Mouse (Mus musculus) large intestine, adult 2 months (tissue): ENCODE measurements at regions not wholly inside any gene's neighbourhood (a gene's known extent, or its start where the extent isn't known, plus 50 kb on each side); places are given as distances from the start of the nearest gene placed in this dataset.

Source experiments
- DNase-seq: peaks from one replicate; pipeline ENCODE4 v3.0.0-alpha.2; 2012; ENCODE audit warnings: low read depth, low spot score
- WGBS: fragments of 180-500 bp; shearing (Covaris S2); methylation state at CpG from one replicate; pipeline ENCODE4 v1.1.7; 2018; 5-methylcytosine and 5-hydroxymethylcytosine counted together

DNA sequence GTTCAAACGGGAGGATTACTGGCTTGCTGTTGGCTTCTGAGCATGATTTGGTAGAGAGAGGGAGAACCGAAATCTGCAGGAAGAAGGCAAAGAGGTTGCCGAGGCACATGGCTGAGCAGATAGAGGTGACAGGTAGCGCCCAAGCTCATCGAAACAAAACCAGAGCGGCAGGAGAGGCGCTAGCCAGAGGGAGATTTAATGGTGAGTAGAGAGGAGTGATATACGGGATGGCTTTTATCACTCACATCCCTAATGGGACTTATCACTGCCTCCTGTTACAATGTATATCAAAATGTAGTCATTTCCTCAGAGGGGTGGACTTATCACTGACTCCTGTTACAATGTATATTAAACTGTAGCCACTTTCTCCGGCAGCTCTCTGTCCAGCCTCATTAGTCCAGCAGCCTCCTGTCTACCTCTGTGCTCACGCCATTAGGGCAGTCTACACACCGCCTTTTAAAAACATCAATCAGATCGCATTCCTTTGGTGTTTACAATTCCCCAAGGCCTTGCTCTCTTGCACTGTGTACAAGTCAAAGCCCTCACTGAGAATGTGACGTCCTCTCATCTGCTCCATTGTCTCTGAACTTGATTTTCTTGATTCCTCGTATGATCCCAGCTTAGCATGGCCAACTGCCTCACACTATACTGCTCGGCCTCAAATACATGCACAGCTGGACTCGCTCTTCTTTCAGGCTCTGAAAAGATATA lies 59.0 kb upstream of the Ppm1h start:
- no peak for DNase-seq
- WGBS, result 62% methylated on average over 16 of the region's 16 CpGs
